Mouse (Mus musculus): ENCODE measurements around the gene Cnot6.
A peak's percentile ranks its signal among the peaks of the same experiment; 100 is the strongest.

Gene Cnot6

GRCm38 (mm10) chr11:49713336-49714334 lies 1.1 kb upstream of the Cnot6 start:
- peak; percentile 39 for DNase-seq (ENCODE audit: low read depth)

DNA sequence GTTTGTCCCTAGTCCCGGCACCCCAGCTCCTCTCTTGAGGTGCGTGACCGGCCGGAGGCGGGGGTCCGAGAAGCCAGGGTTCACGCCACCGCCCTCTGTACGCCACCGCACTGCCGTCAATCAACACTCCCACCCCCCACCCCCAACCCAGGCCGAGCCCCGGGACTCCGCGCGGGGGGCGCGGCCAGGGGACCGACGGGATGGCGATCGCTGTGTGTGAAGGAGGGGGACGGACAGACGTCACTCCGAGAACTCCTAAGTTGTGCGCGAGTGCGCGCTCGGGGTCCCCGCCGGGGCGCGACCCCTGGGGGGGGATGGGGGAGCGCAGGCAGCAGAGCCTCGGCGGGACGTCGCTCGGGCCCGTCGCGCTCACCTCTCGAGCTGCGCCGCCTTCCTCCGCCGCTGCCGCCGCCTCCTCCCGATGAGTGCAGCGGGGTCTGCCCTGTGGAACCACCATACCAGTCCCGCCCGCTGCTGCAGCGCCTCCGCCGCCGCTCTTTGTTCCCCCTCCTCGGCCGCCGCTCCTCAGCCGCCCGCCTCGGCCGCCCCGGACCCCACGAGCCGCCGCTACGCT lies 455 bp downstream of the Cnot6 start:
- DNase-seq (ENCODE audit: low read depth) = no peak

GRCm38 (mm10) chr11:49710664-49711063 lies 1.9 kb downstream of the Cnot6 start:
- DNase-seq (ENCODE audit: low read depth) = no peak

DNA sequence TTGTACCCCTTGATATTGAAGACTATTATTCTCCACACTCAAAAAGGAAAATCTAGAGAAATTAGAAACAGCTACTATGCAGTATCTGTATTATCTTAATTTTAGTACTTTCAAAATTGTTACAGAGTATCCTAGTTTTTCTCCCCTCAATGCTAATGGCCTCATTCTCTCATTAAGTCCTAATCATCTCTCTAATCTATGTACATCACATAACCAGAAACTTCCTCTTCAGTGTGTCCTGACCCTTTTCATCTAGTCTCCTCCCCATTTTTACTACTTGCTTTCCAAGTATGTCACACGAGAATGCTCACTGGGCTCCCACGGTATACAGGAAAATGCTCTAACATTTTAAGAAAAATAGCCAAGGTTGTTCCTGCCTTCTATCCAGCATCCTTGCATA lies 4.7 kb downstream of the Cnot6 start:
- DNase-seq (ENCODE audit: low read depth) = no peak

DNA sequence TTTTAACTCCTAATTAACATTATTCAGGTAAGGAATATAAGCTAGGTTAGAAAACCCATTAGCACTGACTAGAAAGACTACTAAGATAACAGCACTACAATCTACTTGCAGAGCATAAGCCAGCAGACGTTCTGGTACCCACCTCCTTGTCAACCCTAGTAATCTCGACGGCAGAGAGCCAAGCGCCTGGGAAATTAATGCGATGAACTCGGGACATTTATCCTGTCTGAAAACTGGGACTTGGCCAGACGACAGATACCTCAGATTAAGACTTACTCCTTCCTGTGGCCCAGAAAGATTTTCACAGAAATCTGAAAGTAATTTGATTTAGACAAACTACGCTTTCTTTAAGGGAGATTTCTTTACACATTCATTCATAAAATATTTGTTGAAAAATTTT lies 7.7 kb downstream of the Cnot6 start:
- no peak for DNase-seq (ENCODE audit: low read depth)

GRCm38 (mm10) chr11:49702014-49702413 lies 10.5 kb downstream of the Cnot6 start:
- DNase-seq (ENCODE audit: low read depth) = no peak

DNA sequence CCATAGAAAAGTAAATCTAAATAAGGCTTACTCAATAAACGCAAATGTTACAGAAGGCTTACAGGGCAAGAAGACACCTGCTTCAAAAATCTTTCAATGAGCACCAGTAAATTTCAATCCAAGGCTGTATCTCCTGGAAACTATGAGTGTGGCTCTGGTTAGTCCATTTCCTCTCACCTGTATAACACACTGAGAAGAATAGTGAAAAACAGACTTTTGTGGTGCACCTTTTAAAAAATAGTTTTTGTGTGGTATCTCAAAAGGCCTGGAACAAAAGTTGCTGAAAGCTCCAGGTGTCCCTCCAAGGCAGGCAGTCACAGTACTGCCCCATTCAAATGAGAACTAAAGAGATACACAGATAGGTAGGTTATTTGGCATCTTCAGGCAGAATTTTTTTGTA lies 13.4 kb downstream of the Cnot6 start:
- DNase-seq (ENCODE audit: low read depth) = no peak

- no peak for DNase-seq (ENCODE audit: low read depth)
These were observed 14.7 kb downstream of the Cnot6 start for GRCm38 (mm10) chr11:49697779-49698178.

DNA sequence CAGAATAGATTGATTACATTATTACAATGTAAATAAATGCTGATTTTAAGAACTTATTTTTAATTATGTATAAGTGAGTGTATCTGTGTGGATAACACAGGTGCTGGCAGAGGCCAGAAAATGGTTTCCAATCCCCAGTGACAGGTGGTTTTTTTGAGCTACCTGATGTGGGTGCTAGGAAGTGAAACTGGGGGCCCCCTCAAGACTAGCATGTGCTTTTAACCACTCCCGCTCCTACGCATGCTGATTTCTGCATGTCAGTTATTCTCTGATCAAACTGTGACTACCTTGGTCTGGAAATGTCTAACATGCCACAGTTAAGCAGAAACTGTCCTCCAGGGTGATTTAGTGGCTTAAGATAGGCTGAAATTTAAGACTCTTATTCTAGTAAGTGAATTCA lies 16.1 kb downstream of the Cnot6 start:
- DNase-seq (ENCODE audit: low read depth) = no peak

GRCm38 (mm10) chr11:49695695-49696094 lies 16.8 kb downstream of the Cnot6 start:
- DNase-seq (ENCODE audit: low read depth) = no peak

- DNase-seq (ENCODE audit: low read depth) = no peak
These were observed 17.5 kb downstream of the Cnot6 start for GRCm38 (mm10) chr11:49695013-49695412.

DNA sequence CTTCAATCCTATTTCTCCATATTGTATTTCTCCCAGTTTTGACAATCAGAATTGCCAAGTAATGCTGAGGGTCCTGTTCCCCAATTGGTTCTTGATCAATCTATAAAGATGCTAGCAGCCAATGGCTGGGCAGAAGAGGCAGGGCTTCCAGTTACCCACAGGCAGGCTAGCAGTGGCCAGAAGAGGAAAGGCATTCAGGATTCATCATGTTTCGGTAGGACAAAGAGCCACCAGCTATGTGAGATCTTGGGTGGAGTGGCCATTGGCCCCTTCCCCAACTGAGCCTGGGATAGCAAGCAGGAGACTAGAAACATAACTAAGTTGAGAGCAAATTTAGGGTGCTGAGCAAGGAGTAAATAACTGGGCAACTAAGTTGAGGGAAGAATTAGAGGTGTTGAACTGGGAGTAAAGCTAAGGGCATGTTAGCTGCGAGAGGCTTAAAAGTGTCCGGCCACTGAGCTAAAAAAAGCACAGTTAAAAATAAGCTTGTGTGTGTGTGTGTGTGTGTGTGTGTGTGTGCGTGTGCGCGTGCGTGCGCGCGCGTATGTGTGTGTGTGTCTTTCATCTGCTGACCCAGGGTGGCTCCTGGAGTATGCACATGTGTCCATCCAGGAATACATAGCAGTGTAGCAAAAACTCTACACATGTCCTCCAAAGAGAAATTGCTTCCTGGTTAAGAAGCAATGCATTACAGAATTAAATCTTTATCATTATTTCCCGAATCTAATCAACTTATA lies 28.1 kb downstream of the Cnot6 start:
- DNase-seq (ENCODE audit: low read depth) = no peak

- no peak for DNase-seq (ENCODE audit: low read depth)
These were observed 39.1 kb downstream of the Cnot6 start for GRCm38 (mm10) chr11:49673433-49673832.

DNA sequence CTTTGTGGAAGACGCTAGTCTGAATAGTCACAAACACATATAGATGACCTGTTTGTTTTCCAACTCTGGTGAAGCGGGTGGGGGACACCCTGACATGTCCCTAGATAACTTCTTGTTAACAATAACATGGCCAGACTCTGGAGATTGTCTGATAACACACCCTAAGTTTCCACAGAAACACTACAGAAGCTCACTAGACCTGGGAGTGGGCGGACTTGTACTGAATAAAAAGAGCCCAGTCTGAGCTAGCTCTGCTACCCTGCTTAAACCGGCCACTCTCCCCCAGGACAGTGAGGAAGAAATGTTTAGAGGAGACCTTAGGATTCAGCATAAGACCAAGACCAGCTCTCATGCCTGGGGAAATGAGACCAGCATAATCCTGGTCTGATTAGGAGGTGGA lies 47.1 kb downstream of the Cnot6 start:
- DNase-seq (ENCODE audit: low read depth) = no peak

GRCm38 (mm10) chr11:49664262-49665140 lies 48.0 kb downstream of the Cnot6 start:
- no peak for DNase-seq (ENCODE audit: low read depth)

DNA sequence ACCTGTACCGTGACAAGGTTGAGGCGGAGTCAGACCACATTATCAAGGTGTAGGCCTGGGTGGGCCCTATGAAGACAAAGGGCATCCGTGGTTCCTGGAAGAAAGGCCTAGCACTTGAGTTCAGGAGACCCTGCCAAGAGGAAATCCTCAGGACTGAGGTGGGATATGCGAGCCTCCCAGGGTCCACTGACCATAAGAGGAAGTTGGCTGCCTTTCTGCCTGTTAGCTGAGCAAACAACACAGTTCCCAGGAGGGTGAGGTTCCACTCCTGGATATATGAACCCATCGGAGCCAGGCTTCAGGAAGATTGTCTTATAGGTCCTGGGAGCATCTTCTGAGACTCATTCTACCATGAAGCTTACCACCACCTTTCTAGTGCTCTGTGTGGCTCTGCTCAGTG lies 49.2 kb downstream of the Cnot6 start, which contains the start of gene Scgb3a1:
Gene Scgb3a1, plus strand, starts transcription at position 301 of the 400 bp plus-strand sequence.
- no peak for DNase-seq (ENCODE audit: low read depth)

GRCm38 (mm10) chr11:49662292-49662780 lies 50.2 kb downstream of the Cnot6 start:
- no peak for DNase-seq (ENCODE audit: low read depth)

DNA sequence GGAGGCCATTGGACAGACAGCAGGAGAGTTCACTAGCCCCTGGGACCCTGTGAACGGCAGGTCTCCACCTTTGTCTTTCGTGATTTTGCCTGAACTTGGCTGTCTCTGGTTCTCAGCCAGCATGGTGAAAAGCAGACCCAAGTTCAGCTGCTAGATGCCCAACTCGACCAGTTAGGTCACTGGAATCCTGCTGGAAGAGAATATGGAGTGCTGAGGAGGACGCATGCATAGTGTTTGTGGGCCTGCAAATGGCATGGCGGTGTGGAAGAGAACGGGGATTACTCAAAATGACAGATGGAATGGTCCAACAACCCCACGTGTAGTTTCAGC lies 53.1 kb downstream of the Cnot6 start:
- no peak for DNase-seq (ENCODE audit: low read depth)

GRCm38 (mm10) chr11:49658791-49659469 lies 53.6 kb downstream of the Cnot6 start:
- no peak for DNase-seq (ENCODE audit: low read depth)

DNA sequence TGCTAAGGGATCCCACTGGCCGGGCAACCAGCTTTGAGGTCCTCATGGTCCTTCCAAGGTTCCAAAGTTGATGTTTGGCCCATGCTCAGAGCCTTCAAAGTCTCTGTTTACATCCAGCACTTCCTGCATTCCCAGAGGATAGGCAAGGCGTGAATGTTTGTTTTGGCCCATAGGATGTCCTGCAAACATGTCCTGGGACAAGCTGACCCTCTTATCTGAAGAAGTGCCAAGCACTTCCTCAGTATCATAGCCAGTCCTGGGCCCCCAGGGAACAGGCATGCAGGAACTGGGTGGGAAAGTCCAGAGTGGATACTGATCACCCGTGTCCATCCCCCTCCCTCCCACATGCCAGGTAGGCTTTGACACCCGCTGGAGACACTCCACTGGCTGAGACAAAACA lies 54.5 kb downstream of the Cnot6 start:
- no peak for DNase-seq (ENCODE audit: low read depth)

- DNase-seq (ENCODE audit: low read depth) = no peak
These were observed 57.0 kb downstream of the Cnot6 start for GRCm38 (mm10) chr11:49655501-49655900.

Data from c-Kit-positive CD71-positive TER-119-negative erythroid progenitor cells, embryonic 14.5 days (primary cell).